Mouse (Mus musculus) thymus, postnatal 0 days (tissue): ENCODE results near the gene Nup62. TPM values are rescaled to one million over a fixed set of nuclear protein-coding genes. Genes with fewer than 3 reads are reported as not detected.
A peak's percentile ranks its signal among the peaks of the same experiment; 100 is the strongest.

Experiments
- DNase-seq: peaks from one replicate; pipeline ENCODE4 v3.0.0-alpha.2; 2015; ENCODE audit warnings: low spot score
- polyA plus RNA-seq: library from polyadenylated mRNA; unstranded; fragments of >200 nt; fragmentation: Nextera tagmentation; extraction: Ambion mirVana; gene quantifications from 2 replicates; pipeline ENCODE4 v1.2.1, GENCODE M21; 2015

Nup62 gene
- polyA plus RNA-seq, 1 experiment from 2014 or later, result 88.1 TPM

- peak; percentile 99 for DNase-seq
Measured at GRCm38 (mm10) chr7:44848561-44849415, 32.9 kb downstream of the Nup62 start, which contains the start of the genes Akt1s1 and Tbc1d17. Gene Akt1s1 (plus strand): TSS chr7:44848991. Gene Tbc1d17 (minus strand): TSS chr7:44849079.

GRCm38 (mm10) chr7:44849416-44850111 is 33.7 kb downstream of the Nup62 start:
- DNase-seq, result peak; percentile 94

- peak; percentile 82 for DNase-seq
Measured at GRCm38 (mm10) chr7:44850146-44850545, 34.3 kb downstream of the Nup62 start.

- no peak for DNase-seq
Measured at GRCm38 (mm10) chr7:44850789-44851624, 35.1 kb downstream of the Nup62 start.

- no peak for DNase-seq
Measured at GRCm38 (mm10) chr7:44851625-44852234, 35.8 kb downstream of the Nup62 start.

GRCm38 (mm10) chr7:44852259-44853027 is 36.6 kb downstream of the Nup62 start:
- no peak for DNase-seq

GRCm38 (mm10) chr7:44853065-44853464 is 37.2 kb downstream of the Nup62 start:
- no peak for DNase-seq

GRCm38 (mm10) chr7:44853596-44854355 is 37.9 kb downstream of the Nup62 start:
- DNase-seq, result no peak

GRCm38 (mm10) chr7:44854356-44855031 is 38.6 kb downstream of the Nup62 start:
- DNase-seq, result peak; percentile 69

- DNase-seq, result no peak
Measured at GRCm38 (mm10) chr7:44855036-44855435, 39.1 kb downstream of the Nup62 start.

GRCm38 (mm10) chr7:44856265-44856916 is 40.5 kb downstream of the Nup62 start:
- peak; percentile 60 for DNase-seq

GRCm38 (mm10) chr7:44857042-44857552 is 41.2 kb downstream of the Nup62 start, which contains the start of gene Pnkp:
Gene Pnkp (plus strand): TSS chr7:44857139.
- DNase-seq, result peak; percentile 89

- peak; percentile 47 for DNase-seq
Measured at GRCm38 (mm10) chr7:44857905-44858304, 42.0 kb downstream of the Nup62 start.

- no peak for DNase-seq
Measured at GRCm38 (mm10) chr7:44859896-44860295, 44.0 kb downstream of the Nup62 start.

- DNase-seq, result peak; percentile 68
Measured at GRCm38 (mm10) chr7:44860576-44861428, 44.9 kb downstream of the Nup62 start.

- no peak for DNase-seq
Measured at GRCm38 (mm10) chr7:44861429-44861816, 45.5 kb downstream of the Nup62 start.

- no peak for DNase-seq
Measured at GRCm38 (mm10) chr7:44862434-44862833, 46.5 kb downstream of the Nup62 start.
